Mouse (Mus musculus) cerebellum, adult 11-12 months (tissue): ENCODE data around the gene Sdha.

Source experiments
- DNase-seq: peaks from one replicate; pipeline ENCODE4 v3.0.0; 2022

Sdha gene

DNA sequence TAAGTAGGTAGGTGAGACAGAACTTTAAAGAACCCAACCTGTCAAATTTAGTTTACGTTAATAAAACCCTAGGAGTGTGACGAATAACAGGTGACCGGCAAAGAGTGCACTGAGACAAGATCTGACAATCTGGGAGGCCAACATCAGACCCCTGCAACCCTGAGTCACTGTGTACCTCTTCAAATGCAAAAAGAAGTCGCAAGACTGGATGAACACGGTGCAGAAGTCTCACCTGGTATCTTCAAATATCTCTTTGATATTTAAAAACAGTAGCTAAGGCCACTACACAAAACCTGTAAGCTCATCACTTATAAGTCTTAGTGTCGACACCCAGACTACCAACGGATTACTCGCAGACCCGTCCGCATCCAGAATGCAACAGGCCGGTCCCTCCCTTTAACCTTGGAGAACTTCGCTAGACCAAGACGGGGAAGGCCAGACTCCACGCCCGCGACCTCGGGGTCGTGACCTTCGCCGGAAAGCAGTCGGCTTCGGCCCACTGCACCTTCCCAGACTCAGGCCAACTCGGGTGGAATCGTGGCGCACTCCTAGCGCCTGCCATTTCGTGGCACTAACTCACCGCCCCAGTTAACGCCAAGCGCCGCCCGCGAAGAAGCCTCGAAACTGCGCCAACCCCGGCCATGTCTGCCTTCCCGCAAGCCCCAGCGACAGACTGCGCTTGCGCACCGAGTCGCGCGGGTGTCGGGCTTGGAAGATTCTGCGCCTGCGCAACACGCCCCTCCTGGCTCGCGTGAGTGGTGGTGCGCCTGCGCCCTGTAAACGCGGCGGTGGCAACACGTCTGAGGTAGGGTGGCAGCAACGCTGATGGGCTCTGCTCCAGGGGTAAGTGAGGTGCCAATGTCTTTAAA lies at the start of gene Sdha, which contains the start of gene Ccdc127:
TSS of gene Sdha (minus strand) at position 715 of the 869 bp plus-strand sequence.
TSS of gene Ccdc127 (plus strand) at position 744 of the 869 bp plus-strand sequence.
- peak; percentile 96 for DNase-seq

DNA sequence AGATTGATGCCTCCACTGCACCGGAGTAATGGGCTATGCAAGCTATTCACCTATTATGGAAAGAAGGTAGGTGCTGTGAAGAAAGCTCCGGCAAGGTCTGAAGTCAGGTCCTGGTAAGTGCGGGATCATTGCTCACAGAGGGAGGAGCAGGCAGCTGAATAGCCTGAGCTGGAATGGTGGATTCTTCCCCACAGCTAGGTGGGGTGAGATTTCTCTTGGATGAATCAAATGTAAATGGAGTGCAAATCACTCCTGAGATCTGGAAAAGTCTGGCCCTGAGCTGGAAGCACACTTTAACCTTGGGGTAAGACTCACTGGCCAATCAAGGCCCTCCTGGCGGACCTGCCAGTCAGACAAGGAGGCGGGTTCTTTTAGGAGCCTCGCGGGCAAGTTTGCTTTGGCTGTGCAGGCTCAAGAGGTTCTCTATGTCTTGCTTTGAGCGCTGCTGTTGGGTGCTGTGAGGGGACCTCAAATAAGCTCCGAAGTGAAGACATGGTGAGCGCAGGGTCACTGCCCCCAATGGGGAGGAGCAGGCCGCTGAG lies 49.3 kb upstream of the Sdha start, which contains the start of gene Ftl1-ps1:
TSS of gene Ftl1-ps1 (plus strand) at position 397 of the 542 bp plus-strand sequence.
- DNase-seq = no peak

DNA sequence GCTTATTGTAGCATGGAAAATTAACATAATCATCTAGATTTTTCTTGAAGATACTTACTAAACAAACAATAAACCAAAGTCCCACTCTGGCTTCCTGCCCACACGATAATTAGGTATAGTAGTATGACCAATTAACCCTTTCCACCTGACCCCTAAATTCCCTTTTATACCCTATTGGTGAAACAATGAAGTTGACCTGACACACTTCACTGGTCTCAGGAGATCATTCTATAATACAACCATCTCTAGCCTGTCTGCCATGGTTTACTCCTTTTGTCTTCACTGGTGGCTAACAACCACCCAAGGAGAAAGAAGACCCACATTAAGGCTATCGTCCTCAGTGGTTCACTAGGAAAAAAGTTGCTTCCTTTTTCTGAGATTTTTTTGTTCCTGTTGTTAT lies 41.1 kb upstream of the Sdha start:
- no peak for DNase-seq

DNA sequence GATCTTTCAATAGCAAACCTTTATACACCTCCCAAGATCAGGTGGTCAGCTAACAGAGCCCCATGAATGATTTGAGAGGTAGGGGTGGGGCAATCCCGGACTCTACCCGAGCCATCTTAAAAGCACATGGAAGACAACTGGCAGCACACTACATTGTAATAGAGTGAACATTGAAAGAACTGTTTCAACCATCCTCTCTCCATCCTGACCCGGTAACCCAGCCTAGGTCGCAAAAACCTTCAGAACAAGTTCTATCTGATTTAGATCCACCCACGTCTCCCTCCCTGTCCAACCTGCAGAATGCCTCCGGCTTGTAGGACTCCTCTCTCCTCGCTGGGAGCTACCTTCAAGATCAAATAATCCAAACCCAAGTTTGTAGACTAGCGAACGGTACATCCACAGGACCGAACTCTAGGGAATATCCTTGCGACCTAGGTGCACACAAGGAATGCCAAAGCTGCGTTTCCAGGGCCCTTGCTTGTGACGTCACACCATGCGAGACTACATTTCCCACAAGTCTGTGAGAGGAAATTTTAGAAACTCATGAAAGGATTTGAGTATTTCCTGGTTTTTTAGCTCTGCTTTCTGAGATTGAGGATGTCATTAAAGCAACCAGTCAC lies 40.4 kb upstream of the Sdha start, which contains the start of gene Zfp72:
TSS of gene Zfp72 (minus strand) at position 466 of the 620 bp plus-strand sequence.
- DNase-seq = peak; percentile 69

DNA sequence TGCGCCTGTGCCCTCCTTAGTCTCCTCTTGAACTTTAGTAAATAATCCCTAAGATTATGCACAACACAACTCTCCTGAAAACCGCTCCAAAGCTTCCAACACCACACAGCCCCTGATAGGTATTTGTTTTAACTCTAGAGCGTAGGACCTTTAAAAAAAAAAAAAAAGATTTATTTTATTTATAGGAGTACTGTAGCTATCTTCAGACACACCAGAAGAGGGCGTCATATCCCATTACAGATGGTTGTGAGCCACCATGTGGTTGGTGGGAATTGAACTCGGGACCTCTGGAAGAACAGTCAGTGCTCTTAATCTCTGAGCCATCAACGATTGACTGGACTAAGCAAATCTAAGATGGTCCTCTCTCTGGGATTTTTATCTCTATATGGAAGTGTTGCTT lies 39.6 kb upstream of the Sdha start:
- DNase-seq = no peak

DNA sequence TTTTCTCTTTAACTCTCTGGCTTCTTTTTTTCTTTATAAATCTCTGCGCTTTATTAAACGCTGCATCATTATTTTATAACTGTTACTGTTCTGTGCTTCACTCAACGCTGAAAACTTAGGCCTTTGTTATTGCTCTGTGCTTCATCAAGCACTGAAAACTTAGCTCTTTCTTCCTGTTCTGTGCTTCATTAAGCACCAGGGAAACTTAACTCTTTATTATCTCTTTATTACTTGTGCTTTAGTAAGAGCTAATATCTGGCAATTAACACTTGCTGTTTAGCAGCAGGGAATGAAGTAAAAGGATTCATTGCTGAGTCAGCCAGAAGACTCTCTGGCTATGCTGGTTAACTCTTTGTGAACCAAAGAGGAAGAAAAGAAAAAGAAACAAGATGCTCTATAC lies 32.2 kb upstream of the Sdha start:
- DNase-seq = no peak

DNA sequence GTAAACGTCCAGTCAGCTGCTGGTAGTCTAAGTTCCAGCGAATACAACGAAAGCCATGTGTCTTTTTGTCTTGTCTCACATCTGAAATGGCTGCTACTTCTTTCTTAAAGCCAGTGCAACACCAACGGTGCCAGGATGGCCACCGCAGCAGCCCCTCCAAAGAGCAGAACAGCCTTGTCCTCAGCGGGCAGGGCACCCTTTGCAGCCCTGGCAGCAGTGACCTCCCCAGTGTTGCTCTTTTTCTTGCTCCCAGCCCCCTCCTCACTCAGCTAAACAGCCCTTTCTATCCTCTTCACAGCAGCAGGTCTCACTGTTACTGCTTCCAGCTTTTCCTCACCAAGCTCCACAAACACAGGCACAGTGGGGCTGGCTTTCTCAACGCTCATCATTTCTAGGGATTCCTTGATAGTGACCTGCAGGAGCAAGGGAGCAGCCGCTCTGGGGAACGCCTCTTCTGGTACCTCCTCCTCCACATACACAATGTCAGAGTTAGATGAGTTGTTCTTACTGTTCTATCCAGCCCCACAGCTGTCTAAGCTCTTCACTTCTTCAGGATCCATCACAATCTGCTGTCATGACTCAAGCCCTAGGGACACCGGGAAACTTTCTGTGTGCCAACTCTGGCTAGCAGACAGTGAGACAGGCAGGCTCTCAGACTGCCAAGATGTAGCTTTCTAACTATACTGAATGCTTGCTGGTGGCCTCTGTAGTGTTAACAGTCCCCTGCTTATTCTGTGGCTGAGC lies 31.6 kb upstream of the Sdha start:
- DNase-seq = no peak

DNA sequence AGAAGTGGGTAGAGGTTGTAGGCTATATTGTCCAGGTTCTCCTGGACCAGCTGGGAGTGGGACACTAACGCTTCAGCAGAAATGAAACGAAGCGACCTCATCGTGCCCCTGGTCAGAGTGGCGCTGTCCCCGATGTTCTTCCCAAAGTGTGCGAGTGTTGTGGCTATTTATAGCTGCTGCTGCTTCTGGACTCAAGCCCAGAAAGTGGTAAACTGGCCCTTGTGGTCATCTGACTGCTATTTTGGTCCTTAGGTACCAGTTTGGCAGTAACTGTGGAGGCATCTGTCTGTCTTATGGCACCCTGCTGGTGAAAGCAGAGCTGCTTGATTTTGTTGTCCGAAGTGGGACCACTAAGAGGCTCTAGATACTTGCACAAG lies 13.8 kb upstream of the Sdha start, which contains the start of gene Lrrc14b:
TSS of gene Lrrc14b (minus strand) at position 147 of the 377 bp plus-strand sequence.
- peak; percentile 36 for DNase-seq

DNA sequence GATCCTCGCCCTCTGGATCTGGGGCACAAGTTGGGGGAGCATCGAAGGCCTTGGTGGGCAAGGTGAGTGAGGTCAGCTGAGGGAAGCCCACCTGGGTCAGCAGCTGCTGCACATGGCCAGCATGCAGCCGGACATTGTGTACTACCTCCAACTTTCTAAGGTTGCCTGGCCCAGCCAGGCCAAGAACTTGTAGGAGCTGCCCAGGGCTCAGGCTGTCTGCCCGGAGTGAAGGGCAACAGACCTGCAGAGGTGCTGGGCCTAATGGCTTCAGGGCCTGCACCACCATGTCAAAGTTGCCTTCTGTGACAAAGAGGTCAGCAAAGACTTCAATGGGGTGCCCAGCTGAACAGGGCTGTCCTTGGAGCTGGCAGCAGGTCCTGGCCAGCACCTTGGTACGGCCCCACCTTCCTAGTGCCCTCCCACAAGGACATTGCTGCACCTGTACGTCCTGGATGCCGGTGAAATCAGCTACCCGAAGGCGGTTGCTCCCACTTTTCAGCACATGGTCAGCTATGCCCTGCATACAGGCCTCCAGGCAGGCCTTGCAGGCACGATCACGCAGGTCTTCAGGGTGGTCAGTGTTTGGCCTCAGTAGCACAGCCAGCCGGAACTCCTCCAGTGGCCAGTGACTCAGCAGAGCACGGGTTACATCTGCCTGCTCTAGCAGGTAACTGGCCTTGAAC lies 13.2 kb upstream of the Sdha start:
- no peak for DNase-seq

DNA sequence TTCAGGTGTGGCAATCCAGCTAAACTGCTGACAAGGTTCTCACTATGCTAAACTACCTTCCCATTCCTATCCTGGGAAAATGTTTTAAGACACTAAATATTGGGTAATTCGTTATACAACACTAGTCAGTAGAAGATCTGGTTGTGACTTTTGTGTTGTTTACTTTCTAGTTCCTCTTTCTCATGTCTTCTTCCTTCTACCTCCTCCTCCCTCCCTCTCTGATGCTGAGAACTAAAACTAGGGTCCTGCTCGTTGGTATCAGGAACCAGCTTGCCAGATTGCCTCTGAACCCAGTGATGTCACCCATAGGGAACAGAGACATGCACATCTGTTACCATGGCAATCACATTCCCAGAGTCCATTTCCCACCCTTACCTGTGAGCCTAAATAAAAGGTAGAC lies 12.1 kb upstream of the Sdha start:
- no peak for DNase-seq

DNA sequence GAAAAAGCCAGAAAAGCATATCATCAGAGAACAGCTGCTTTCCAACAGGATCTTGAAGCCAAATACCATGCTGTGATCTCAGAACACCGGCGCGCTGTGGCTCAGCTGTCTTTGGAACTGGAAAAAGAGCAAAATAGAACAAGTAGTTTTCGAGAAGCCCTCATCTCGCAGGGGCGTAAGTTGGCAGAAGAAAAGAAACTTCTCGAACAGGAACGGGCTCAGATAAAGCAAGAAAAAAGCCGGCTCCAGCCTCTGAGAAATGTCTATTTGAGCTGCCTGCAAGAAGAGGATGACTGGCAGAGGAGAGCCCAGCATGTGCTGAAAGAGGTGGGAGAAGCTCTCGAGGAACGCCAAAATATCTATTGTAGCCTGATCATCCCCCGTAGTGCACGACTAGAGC lies 6.4 kb upstream of the Sdha start:
- no peak for DNase-seq

DNA sequence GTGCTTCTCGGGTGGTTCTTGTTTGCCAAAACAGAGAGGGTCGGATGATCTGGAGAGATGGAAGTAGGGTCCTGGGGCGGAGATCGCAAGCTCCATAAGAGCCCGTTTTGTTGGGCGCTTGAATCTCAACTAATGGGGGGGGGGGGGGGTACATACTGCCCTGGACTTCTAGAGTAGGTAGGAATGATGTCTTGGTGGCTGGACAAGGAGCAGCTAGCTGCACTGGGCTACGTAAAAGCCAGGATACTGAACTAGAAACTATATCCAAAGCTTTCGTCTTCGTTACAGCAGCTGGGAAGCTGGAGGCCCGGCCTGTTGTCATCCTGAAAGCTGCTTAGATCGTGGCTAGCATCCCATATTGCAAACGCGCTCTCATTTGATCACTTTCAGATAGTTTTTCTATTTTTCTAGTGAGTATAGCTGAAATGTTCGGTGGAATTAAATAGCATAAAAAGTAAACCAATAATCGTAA lies 391 bp upstream of the Sdha start:
- no peak for DNase-seq

DNA sequence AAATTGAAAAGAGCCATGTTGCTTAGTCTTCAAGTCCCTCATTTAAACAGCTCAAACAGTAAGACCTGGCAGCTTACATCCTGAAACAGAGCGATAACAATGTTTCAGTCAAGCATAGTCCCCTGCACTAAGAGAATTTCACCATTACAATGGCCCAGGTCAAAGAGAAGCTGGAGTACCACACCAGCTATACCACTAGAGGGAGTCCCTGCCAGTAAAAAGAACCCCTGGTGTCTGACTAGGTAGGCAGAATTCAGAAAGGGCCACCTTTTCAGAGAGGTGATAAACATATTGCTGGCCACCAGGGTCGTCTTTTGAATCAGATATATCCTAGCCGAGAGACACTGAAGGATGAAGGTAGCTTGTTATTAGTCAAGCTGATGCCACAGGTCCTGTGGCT lies 9.0 kb downstream of the Sdha start:
- no peak for DNase-seq

DNA sequence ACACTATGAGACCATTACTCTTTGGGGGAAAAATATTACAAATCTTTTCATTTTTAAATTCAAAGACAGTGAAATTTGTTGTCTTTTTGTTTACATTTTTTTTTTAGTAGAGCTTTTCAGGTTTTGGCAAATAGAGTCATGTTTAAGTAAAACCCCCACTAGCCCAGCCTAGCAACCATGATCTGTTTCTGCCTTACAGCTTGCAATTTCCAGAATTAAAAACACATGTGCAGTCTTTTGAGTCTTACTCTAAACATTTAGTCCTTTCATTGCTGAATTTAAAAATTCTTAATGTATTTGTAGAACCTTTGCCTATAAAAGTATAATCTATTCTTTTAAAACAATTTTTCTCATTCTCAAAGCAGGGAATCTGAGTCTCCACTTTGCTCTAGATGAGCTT lies 20.8 kb downstream of the Sdha start:
- no peak for DNase-seq

DNA sequence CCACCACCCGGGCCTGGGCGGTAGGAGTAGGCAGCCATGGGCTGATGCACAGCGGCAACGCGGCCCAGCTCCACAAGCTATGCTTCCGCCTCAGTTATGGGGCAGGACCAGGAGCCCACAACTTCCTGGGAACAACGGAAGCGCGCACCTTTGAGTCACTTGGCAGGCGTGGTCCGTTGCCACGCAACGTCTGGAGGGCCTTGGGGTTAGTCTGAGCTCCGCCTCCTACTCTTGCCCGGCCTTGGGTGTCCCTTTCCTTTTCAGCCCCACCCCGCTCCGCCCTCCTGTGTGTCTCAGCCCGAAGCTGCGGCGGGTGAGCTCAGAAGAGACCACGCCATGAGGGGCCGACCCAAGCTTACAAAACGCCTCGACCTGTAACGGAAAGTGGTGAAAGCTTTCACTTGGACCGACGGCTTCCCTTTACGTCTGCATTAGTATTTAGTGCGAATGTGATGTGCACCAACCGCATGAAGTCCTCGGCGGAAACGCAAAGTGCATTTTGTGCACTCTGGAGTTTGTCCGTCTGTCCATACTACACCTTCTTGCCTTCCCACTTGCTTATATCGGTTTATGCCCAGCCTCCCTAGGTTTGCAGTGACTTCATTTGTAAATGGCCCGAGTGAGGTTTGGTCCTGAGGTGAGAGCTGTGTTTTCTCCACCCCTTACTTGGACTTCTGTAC lies 32.8 kb downstream of the Sdha start, which contains the start of gene Pdcd6:
TSS of gene Pdcd6 (minus strand) at position 411 of the 680 bp plus-strand sequence.
- peak; percentile 91 for DNase-seq

DNA sequence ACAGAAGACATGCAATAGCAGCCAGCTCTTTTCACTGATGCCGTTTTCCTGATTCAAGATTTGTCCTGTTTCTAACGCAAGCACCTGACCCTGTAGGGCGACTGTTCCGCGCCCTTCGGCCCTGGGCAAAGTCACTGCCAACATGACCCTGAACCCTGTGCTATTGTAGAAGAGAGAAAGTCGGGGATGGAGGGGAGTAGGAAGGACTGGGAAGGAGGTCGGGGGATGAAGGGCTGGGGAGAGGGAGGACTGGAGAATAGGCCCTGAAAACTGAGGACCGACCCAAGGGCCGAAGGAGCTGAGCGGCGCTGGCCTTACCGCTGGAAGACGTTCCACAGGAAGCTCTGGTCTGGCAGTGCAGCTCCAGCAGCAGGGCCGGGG lies 33.3 kb downstream of the Sdha start:
- no peak for DNase-seq

DNA sequence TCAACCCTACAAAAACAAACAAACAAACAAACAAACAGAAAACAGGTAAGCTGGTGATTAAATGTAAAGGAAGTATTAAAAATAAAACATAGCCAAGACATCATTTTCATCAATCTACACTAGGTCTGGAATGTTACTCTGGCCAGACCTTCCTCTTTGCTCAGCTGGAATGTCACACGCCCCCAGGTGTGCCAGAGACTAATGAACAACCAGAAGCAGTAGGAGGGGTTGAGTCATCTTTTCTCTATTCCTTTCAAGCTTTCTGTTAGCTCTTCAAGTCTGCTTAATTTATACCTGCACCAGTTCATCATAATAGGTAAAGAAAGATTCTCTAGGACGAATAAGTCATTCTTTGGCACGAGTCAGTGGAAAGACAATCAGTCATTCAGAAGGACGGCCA lies 33.7 kb downstream of the Sdha start:
- DNase-seq = no peak

DNA sequence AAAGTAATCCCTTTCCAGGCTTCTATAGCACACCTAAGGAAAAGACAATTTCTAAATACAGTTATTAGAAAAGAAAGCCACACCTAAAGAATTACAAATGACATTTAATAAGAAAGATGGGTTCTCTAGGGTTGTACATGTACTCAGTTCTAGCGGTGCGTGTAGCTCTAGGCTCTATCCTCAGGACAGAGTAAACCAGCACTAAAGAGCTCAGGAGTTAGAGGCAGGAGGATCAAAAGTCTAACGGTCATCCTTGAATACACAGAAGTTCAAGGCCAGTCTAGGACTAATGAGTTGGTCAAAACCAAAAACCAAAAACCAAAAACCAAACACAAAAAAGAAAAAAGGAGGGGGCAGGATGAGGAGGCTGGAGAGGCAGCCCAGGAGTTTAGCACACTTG lies 35.5 kb downstream of the Sdha start:
- no peak for DNase-seq

DNA sequence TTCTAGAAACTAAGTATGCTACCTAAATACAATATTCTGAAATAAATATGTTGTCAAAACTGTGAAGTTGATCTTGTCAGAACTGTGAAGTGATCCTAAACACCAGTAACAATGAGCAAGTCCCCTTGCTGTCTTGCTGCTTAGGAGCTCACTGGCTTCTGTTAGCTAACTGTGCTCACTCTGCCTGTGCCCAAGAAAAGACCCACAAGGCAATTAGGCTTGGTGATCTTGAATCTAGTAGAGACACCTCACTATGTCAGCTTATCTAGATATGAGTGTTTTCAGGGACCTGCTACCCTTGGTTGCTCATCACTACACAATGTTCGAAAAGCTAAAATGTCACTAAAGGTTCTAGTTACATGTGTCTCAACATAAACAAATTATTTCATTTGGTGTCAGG lies 44.3 kb downstream of the Sdha start:
- DNase-seq = no peak

DNA sequence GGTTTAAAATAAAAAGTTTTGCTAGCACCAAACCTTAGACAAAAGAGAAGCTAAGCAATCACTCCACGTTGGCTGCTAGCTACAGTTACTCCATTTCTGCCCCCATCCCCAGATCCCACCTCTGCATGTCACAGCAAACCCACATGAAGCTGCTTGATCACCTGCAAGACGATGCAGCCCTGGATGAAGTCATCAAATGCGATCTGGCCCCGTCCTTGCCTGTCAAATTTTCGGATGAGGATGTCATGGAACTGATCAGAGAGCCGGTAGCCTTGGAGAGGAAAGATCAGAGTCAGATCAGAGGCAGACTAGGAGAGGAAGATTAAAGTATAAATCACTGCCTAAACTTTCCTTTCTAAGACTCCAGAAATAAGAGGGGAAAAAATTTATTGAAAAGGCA lies 44.7 kb downstream of the Sdha start:
- DNase-seq = no peak
